Mouse (Mus musculus): ENCODE measurements around the gene Mrc1. TPM values are rescaled to one million over a fixed set of nuclear protein-coding genes. Genes with fewer than 3 reads are reported as not detected.

Mrc1 gene
- total RNA-seq, 2 experiments from 2014 or later, result 17.0 to 19.1 TPM

- DNase-seq, result no peak
Observed at GRCm38 (mm10) chr2:14244157-14244556, 15.0 kb downstream of the Mrc1 start.

DNA sequence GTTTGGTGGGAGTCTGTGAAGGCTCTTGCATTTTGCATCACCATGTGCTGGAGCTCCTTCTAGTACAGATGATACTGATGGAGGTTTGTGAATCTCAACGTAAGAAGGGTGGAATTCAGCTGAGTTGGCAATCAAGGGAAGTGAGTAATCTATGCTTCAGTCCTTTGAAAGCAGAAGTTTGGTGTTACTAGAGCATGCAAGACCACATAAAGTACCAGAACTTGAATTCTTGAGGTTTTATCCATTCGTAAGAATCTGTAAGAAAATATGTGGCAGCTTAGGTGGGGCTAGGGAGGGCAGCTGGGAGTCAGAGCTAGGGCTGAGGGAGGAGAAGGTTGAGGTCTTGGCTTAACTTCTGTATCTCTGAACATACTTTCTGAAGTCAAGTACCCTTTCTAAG is 15.5 kb downstream of the Mrc1 start:
- no peak for DNase-seq

DNA sequence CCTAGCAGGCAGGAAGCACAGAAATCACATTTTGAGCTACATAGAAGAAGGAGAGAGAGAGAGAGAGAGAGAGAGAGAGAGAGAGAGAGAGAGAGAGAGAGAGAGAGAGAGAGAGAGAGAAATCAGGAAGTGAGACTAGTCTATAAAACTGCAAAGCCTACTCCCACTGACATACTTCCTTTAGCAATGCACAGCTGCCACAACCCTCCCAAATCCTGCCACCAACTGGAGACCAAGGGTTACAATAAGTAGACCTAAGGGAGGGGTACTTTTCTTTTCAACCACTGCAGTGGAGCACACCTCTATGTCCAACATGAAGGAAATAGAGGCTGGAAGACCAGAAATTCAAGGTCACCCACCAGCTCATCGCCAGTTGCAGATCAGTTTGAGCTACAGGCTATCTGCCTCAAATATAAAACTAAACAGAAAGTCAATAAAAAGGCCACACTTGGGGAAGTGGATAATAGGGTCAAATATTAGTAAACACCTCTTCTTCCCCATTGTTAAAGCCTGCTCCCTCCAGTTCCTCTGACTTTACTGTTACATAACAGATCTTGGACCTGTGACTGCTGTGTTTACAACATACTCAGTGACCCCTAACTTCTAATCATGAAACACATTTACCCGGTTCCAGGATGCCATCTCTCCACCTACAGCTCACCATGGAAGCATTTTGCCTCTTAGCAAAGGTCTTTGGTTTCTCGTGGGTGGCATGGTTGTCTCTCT is 20.8 kb downstream of the Mrc1 start:
- peak in 1 of 2 experiments; percentile 49 for DNase-seq

GRCm38 (mm10) chr2:14251938-14252337 is 22.7 kb downstream of the Mrc1 start:
- DNase-seq, result no peak

DNA sequence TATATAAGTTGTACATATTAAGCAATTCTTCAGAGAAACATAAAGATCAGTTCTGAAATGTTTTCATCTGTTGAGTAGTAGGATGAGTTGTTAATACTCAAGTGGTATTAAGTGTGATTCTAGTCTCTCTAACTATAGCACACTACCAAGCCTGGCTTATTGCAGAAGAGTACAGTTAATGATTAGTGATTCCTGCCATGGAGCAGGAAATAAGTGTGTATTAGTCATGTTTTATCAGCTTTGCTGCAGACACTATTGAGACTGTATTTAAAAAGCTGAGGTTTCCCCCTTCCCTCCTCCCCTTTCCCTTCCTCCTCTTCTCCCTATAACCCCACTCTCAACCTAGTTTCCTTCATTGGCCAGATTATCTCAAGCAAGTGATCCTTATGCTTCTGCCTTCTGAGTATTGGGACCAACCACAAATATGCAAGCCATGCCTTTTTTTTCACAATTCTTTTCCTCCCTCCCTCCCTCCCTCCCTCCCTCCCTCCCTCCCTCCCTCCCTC is 29.2 kb downstream of the Mrc1 start:
- no peak for DNase-seq

- no peak for DNase-seq
Observed at GRCm38 (mm10) chr2:14262090-14262489, 32.9 kb downstream of the Mrc1 start.

- DNase-seq, result peak; percentile 12 to 61
Observed at GRCm38 (mm10) chr2:14269160-14269559, 40.0 kb downstream of the Mrc1 start.

DNA sequence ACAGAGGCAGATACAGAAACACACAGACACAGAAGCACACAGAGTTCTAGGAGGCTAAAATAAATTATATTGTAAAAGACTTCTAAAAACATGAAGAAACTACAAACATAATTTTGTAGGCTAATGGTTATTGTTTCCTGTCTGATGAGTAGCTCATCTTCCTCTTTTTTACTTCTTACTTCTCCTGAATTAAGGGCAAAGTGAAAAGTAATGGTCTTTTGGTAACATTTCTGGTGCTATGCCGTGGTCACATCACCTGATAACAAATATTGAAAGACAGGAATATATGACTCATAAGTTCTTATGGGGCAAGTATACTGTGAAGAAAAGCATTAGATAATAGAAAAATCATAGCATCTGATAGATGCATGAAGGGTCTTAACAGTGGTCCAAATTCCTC is 42.9 kb downstream of the Mrc1 start:
- DNase-seq, result no peak

DNA sequence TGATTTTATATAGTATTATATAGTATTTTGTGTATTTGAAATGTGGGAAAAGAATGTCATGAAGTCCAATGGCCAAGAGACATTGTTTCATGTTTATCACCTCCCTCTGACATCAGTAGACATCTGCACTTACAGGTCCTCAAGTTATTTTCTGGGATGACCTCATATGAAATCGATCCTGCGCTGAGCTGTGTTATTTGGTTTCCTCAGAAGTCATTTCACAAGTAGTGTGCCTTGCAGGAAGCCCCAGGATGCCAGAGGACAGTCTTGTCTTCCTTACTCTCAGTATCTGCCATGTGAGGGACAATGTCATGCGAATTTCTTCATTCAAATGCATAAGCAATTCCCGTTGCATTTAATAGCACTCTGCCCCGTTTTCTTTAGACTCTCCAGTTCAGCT is 46.6 kb downstream of the Mrc1 start:
- DNase-seq, result no peak

GRCm38 (mm10) chr2:14279256-14279655 is 50.1 kb downstream of the Mrc1 start:
- no peak for DNase-seq

DNA sequence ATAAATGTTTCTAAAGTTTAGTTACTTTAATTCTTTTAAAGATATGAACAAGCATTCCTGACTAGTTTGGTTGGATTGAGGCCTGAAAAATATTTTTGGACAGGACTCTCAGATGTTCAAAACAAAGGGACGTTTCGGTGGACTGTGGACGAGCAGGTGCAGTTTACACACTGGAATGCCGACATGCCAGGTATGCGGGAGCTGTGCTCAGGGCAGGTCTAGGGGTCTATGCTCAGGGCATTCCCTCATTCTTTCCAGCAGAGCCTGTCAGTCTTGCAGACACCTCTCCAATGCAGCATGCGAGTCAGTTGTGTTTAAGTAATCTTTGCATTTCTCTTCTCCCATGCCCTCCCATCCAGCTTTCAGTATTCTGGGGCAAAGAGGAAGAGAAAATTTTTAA is 50.6 kb downstream of the Mrc1 start:
- DNase-seq, result no peak

DNA sequence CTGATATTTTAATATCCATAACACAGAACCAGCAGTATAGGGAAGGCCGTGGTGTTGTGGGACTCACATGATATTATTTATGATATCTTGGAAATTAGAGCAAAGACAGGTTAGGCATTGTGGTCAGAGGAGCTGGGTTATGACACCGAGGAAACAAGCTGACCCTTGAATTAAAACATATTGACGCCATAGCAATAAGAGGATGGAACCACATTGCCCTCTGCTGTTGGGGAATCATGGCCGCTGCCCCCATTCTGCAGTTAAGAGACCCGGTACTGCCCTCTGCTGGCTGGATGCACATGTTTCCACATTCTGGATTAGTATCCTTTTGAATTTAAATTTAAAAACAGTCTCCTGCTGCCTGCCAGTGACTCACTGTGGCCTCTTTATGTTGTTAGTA is 66.1 kb downstream of the Mrc1 start:
- peak; percentile 85 to 97 for DNase-seq

GRCm38 (mm10) chr2:14312505-14313380 is 83.6 kb downstream of the Mrc1 start:
- DNase-seq, result no peak

- DNase-seq, result no peak
Observed at GRCm38 (mm10) chr2:14315113-14315512, 85.9 kb downstream of the Mrc1 start.

DNA sequence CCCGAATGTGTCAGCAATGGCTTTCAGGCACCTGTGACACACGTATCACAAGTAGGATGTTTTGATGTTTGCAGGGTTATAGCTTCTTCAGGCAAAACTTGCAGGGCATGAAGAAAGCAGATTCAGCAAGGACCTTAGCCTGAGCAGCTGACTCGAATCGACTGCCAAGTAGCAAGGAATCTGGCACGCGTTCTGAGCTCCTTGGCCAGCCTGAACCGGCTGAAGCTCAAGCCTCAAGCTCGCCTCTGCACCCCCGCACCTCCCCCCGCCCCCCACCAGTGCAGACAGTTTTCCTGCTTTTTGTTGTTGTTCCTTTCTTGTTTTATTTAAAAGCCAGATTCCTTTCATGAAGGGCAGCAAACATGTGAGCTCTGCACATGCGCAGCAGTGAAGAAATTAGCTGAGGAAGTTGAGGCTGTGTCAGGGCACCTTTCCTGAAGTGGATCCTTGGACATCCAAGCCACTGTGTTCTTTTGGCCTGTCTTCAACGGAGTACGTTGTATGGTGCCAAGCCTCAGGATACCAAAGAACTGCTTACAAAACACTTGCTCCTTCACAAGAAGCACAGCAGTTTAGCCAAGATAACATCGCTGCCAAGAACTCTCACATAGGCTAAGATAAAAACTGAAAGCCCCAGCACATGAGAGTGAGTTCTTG is 112.6 kb downstream of the Mrc1 start:
- peak; percentile 85 for DNase-seq

GRCm38 (mm10) chr2:14342309-14342839 is 113.2 kb downstream of the Mrc1 start:
- peak in 1 of 2 experiments; percentile 28 for DNase-seq

Small RNA genes lying within 50 kb of the gene (microRNA-seq; reads per million reads assigned to microRNA genes)
- gene Mir511, result 13.5 to 18.2 reads per million in 2 experiments

Other genes starting within 250 kb of the Mrc1 start
- 10 to 100 TPM; 56.6 to 62.7 TPM for gene Hacd1, start 173.3 kb upstream of the Mrc1 start, total RNA-seq (2021)
- gene Stam, start 155.3 kb upstream of the Mrc1 start, total RNA-seq (2021), result 10 to 100 TPM; 26.6 to 26.9 TPM
- gene Tmem236, start 54.9 kb upstream of the Mrc1 start, total RNA-seq (2021), result not detected
- gene Slc39a12, start 158.9 kb downstream of the Mrc1 start, total RNA-seq (2021), result not detected

Measured in heart, adult 18-20 months (tissue).